Mouse (Mus musculus): Measurements from ENCODE around the gene Mrpl23.

The Mrpl23 gene

DNA sequence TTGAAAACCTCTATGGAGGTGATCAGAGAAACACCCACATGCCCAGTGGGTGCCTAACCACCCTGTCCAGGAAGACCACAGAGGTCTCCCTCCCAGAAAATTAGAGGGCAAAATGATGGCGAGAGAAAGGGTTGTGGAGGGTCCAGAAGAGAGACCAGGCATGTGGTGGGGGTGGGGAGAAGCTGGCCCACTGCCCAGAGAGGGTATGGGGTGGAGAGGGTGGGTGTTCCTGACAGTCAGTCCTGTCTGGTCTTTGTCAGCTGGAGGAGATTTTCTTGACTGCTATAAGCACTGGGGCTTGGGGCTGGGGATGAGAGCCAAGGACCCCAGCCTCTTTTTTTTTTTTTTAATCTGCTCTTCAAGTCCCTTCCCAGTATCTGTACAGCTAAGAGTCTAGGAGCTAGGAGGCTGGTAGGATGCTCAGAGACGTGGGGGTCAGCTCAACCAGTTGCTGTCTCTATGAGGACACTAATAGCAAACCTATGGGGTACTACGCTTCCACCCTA is 41.7 kb downstream of the Mrpl23 start:
- DNase-seq (ENCODE audit: low spot score in 2 of 2), result no peak

GRCm38 (mm10) chr7:142574826-142575351 is 42.4 kb downstream of the Mrpl23 start:
- DNase-seq (ENCODE audit: low spot score in 2 of 2), result no peak

DNA sequence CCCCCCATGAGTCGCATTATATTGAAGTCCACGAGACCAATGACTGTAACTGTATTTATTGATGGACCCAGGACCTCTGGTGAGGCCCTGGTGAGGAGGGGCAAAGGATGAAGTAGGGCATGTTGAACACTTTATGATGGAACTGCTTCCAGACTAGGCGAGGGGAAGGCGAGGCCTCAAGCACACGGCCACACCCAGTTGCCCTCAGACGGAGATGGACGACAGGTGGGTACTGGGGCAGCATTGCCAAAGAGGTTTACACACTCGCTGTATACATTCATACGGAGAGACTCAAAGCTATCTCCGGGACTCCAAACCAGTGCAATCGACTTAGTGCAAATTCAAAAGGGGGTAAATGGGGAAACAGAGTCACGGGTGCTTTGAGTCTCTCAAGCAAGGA is 43.0 kb downstream of the Mrpl23 start:
- DNase-seq (ENCODE audit: low spot score in 2 of 2), result no peak

DNA sequence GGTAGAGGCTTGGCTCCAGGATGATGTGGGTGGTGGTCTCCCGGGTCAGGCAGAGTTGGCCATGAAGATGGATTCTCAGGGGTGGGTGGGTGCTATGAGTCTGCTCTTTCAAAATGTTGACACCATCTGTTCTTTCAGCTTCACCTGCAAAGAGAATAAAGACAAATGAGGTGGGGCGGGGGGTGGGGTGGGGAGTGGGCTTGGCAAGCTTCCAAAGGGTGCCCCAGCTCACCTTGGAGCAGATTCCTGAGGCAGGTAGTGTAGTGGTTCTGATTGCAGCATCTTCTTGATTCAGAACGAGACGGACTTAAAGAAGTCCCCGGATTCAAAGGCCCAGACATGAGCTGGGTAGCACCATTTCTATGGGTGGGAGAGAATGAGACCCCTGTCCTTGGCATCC is 43.5 kb downstream of the Mrpl23 start:
- no peak for DNase-seq (ENCODE audit: low spot score in 2 of 2)

DNA sequence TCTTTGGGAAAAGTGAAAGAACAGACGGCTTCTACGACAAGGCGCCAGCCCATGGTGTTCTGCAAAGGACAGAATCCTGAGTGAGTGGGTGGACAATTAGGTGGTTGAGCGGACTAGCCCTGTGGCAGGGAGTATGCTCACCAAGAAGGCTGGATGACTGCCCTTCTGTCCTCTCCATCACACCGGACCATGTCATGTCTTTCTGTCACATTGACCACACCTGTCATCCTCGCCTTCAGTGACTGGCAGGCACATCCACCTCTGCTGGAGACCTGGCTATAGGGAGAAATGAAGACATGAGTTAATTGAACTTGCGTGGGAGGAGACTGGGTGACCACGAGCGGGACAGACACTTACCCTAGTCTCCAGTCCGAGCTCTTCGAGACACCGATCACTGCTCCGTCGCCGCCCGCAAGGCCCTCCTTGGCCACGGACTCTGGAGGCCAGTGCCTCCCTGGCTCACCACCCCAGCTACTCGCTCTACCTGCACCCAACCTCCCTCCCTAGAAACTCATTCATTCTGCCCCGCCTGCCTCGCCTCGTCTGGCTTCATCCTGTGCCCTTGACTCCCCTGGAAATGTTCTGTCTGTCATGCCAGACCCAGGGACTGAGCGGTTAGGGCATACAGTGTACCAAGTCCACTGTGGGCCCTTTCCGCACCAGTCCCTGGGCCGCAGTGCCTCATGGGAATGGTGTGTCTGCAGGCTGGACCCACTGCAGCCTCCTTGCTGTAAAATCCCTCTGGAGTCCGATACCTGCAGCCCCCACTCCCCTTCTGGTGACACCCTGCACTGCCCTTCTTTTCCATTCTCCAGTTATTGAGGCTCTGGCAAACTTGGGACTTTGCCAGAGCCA is 44.2 kb downstream of the Mrpl23 start:
- no peak for DNase-seq (ENCODE audit: low spot score in 2 of 2)

DNA sequence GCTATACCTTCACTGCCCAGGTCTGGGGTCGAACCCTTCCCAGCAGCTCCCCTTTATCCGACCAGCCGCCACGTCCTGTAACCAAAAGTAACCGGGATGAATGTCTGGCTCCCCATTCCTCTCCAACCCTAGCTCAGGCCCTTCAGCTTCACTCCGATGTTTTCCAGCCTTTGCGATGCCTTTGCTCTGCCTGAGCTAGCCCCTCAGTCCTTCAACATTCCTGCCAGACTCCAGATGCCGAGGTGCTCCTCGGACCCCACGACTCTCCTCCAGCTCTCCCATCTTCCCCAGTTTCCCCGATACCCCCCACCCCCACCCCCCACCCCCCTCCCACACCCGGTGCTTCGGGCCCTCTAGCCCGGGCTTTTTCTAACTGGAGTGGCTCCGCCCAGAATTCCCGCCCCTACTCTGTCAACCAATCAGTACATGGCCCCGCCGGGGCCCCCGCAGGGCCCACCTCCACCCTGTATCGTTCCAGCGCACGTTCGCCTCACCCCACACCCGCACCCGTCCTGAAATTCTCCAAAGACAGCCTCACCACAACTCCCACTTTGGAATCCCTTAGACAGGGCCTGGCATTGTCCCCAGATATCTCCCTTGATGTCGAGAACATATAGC is 45.4 kb downstream of the Mrpl23 start:
- DNase-seq (ENCODE audit: low spot score in 2 of 2), result no peak

GRCm38 (mm10) chr7:142579069-142579468 is 46.6 kb downstream of the Mrpl23 start:
- no peak for DNase-seq (ENCODE audit: low spot score in 2 of 2)

- peak in 1 of 2 experiments; percentile 51 for DNase-seq (ENCODE audit: low spot score in 2 of 2)
These were observed 47.8 kb downstream of the Mrpl23 start for GRCm38 (mm10) chr7:142580121-142580879.

GRCm38 (mm10) chr7:142581186-142581585 is 48.7 kb downstream of the Mrpl23 start:
- DNase-seq (ENCODE audit: low spot score in 2 of 2), result no peak

GRCm38 (mm10) chr7:142581656-142582228 is 49.3 kb downstream of the Mrpl23 start:
- DNase-seq (ENCODE audit: low spot score in 2 of 2), result peak; percentile 26 to 52

DNA sequence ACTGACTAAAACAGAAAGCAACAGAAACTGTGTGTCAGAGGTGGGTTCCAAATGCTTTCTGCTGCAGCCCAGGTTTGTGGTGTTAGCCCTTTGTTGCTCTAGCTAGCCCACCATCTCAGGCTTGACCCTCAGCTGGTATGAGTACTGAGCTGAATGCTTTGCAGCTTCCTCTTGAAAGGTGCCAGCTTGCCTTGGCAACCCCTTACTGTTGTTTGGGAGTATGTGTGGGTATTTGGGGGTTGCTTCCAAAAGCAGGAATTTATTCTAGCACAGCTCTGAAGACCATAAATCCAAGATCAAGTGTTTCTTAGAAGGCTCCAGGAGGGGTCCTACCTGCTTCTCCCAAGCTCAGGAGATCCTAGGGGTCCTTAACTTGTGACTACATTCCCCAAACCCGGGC is 52.4 kb downstream of the Mrpl23 start:
- no peak for DNase-seq (ENCODE audit: low spot score in 2 of 2)

GRCm38 (mm10) chr7:142585890-142586289 is 53.4 kb downstream of the Mrpl23 start:
- no peak for DNase-seq (ENCODE audit: low spot score in 2 of 2)

DNA sequence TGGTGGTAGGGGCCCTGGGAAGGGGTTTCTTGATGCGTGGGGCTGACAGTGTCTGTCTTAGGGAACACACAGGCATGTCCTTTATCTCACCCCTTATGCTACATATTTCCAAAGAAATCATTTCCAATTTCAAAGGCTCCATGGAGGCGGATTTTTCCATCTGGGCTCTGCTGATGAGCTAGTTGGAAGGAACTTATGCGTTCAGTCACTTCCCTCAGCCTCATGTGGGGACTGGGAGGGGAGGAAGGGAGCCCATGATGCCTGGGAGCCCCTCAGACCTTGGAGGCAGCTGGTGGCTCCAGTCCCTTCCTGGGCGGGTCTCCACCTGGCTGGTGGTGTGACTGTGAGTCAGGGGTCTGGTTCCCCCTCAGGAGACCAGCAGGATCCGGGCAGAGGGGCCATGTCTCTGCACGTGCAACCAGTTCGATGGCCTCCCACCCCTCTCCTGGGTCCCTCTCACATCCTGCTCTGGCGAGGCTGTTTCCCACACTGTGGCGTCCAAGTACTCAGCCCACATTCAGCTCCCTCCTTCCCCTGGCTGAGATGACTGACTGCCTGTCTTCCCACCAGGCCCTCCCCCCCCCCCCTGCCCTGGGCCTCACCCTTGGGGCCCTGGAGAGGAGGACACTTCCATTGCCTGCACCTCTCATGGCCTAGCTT is 55.9 kb downstream of the Mrpl23 start:
- no peak for DNase-seq (ENCODE audit: low spot score in 2 of 2)
